Mouse (Mus musculus): Measurements from ENCODE around the gene Pkdcc.

Gene Pkdcc

DNA sequence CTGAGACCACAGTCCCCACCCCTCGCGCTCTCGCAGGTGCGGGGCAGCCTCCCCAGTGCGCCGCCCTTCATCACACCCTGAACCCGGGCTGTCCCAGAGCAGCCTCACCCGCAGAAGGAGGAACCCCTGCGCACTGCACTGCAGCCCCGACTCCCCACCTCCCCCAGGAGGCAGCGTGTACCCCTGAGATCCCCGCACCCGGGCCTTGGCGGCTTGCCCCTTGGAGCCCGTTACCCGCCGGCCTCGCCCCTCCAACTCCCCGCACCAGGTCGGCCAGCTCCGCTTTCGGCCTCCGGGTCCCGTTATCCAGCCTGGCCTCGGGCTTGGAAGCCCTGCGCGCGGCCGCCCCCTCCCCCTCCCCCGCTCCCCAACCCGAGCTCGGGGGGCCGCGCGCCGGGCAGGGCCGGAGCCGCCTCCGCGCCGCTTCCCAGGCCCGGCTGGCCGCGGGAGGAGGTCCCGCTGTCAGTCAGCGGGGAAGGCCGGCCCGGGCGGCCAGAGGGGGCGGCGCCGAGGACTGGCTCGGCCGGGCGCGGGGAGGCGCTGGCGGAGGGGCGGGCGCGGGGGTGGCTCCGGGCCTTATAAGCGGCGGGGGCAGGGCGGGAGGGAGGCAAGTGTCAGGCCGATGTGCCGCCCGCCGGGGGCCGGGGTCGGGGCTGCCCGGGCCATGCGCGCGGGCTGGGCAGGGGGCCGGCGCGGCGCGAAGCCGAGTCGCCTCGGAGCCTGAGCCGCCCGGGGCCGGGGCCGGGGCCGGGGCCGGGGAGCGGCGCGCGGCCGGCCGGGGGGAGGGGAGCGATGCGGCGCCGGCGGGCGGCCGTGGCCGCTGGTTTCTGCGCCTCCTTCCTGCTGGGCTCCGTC is at the start of gene Pkdcc:
Gene Pkdcc, plus strand, starts transcription at position 619 of the 855 bp plus-strand sequence.
- peak; percentile 96 for DNase-seq

DNA sequence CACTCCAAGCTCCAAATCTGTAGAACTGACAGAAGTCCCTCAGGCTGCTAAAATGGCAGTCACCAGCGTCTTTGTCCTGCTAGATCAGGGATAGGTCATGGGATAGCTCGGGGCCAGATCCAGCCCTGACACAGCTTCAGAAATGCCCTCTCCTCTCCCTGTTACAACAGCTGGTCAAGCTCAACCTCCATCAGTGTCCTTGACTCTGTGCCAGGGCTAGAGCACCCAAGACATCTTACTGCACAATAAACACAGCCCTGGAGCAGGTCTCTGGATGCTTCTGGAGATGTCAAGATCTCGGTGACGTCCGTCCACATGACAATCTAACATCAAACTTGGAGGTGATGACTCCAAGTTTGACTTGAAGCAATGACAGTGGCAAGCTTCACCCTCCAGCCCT is 48.9 kb upstream of the Pkdcc start:
- DNase-seq: peak; percentile 52

DNA sequence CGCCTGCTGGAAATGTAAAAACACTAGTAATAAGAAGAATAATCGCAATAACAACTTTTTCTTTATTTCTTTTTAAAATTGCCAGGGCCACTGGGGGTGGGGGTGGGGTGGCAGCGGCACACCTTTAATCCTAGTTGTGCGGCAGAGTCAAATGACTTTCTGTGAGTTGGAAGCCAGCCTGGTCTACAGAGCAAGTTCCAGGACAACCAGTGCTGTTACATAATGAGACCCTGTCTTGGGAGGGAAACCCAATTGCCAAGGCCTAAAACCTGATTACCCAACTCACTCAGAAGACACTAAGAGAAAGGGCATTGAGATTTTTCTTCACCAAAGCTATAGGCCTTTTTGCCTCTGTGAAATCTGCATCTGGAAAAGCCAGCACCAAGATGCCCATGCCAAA is 38.9 kb upstream of the Pkdcc start:
- DNase-seq: no peak

DNA sequence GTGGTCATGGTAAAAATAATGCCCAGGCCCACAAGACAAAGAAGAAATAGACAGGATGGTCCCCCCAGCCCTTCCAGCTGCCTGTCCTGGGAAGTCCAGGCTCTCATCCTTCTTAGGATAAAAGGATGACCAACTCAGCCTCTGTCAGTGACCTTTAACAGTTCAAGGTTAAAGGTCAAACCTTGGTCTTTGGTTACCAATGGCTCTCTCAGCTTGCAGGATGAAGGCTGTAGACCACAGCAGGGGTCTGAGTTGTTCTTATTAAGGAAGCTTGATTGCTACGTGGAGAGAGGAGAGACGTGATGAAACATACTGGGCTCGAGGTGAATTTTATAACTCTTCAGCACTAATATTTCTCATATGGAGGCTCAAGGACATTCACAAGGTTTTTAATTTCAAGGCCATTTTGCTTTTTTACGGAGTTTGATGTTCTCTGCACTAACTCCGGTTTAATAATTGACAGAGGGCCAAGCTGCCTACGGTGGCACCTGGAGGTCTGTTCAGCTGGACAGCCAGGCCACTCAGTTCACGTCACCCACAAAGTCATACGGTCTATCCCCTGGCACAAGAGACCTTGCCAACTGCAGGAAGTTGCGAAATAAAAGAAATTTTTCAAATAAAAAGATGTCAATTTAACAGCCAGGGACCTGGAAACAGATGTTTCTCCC is 36.5 kb upstream of the Pkdcc start:
- DNase-seq: peak; percentile 48

DNA sequence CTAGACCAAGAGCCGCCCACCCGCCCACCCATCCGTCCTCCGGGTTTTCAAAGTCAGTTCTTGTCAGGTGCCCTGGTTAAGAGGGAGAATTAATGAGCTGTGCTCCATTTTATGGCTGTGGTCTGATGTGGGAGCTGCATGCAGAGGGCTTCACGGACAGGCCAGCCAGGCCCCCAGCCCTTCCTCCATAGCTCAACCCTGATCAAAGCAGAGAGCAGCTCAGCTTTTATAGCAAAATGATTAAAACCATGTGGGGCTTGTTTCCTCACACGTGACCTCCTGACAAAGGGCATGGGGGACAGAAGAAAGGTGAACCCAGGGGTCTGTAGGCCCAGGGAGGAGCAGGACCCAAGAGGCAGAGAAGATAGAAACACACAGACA is 36.0 kb upstream of the Pkdcc start:
- DNase-seq: no peak

DNA sequence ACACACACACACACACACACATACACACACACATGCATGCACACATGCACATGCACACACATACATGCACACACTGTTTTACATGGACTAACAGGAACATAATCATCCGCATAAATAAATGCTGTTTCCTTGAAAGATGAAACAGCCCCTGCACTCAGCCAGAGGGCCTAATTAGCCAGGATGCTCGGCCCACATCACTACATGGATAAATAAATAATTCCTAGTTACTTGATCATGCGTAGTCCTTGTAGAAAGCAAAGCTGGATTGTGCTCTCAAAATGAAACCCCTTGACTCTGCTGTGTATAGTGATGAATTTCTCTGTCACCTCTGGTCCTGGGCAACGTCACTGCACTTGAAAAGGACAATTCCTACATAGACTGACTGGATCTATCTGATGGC is 35.5 kb upstream of the Pkdcc start:
- DNase-seq: no peak

DNA sequence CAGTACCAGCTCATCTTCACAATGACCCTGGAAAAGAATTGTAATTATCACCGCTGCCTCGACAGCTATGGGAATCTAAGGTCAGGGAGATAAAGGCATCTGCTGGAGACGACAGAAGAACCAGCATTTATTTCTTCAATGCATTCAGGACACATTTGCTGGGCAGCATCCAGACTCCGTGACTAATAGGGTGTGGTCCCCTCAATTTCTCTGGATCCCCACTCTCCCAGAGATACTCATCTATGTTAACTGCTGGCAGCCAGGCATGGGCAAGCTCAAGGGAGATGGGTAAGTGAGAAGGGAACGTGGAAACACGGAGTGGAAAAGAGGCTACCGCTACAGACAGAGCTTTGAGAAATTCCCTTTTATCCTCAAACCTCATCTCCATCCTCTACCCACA is 34.0 kb upstream of the Pkdcc start:
- no peak for DNase-seq

DNA sequence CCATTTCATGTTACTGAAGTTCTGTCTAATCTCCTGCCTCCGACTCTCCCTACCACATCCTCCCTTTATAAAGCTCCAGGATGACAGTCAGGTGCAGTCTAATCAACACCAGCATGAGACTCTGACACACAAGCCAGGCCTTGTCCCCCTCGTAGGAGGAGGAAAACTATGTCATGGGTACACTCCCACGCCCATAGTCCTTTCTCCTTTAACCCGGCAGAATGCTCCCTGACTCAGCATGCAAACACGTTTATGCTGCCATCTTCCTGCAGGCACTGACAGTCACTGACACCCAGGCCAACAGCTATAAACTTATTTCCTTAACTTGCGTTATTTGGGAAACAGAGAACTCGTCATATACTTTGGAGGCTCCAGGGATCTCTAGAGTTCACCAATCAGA is 33.5 kb upstream of the Pkdcc start:
- no peak for DNase-seq

DNA sequence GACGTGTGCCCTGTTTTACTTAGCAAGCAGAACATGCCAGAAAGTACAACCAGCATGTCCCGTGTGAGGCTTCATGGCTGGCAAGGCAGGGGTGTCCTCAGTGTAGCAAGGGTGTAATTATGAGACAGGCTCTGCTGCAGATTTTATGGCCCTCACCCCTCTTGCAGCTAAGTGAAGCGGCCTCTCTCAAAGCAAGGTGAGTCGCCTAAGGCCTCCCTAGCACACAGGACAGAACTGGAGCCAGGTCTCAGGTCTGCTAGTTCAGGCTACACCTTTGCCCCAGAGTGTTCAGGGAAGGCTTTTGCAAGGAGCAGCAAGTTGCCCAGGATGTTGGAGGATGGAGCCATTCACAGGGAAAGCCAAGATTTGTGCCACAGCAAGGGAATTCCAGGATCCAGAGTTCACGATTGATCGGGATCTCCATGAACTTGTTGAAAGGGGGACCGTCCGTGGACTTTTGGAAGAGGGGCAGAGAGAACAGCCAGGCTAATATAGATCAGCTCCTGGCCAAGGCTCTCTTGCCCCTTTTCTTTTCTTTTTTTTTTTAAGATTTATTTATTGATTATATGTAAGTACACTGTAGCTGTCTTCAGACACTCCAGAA is 32.9 kb upstream of the Pkdcc start:
- no peak for DNase-seq

DNA sequence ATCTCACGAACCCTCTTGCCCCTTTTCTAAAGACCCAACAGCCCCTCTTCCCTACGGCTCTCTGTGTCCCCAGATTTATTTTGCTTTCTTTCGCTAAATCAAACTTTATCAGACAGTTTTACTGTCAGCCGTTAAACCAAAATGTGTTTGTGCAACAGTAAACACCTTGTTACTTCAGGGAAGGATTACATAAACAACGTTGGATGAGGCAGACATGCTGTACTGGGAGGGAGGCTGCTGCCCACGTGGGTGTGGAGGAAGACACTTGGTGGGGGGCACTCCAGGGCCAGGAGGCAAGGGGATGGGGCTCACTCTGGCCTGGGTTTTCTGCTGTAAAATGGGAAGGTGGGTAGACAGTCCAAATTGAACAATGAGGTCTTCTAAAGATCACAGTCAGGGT is 32.3 kb upstream of the Pkdcc start:
- DNase-seq: no peak

DNA sequence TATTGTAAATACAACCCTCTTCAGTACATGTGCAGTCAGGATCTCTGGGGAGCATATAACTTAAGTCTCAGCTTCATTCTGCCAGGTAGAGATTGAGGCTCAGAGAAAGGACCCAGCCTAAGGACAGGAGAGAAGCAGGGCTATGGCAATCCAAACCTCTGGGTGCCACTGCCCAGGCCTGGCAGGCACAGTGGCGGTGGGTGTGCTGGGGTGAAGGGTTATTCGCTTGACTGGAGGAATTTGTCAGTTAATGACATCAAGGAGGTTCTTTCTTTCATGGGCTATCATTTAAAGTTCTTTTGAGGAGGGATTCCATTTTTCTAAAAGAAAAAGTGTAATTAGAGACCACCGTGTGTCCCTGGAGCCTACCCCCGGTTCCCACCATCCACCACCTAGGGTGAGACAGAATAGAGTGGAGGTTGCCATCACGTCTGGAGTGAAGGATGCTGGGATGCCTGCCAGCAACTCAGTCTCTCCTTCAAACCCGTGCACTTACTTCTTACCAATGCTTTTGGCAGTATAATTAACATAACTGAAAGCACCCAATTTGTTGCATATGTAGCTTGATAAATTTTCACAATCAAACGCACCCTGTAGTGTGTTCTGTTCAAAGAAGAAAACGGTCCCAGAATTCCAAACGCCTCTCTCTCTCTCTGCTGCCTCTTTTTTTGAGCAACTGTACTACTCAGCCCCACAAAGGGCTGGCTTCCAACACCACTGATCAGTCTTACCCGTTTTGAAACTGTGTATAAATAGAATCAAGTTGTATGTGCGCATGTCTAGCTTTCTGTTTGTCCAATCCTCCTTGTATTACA is 27.1 kb upstream of the Pkdcc start:
- DNase-seq: no peak

DNA sequence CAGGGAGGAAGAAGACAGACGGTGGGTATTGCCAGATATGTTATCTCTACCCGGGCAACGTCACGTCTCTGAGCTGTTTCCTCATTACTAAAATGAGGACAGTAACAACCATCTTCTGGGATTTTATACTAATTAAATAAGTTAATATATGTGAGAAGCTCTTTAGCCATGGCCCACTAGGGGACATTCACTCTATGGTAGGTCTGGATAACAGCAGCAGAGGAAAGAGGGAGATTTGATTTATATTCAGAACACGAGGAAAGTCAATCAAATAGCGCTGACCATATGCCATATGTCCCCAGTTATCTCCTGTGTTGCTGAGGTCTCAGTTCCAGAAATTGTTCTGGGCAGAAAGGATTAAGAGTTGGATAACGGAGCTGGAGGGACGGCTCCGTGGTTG is 24.3 kb upstream of the Pkdcc start:
- no peak for DNase-seq

DNA sequence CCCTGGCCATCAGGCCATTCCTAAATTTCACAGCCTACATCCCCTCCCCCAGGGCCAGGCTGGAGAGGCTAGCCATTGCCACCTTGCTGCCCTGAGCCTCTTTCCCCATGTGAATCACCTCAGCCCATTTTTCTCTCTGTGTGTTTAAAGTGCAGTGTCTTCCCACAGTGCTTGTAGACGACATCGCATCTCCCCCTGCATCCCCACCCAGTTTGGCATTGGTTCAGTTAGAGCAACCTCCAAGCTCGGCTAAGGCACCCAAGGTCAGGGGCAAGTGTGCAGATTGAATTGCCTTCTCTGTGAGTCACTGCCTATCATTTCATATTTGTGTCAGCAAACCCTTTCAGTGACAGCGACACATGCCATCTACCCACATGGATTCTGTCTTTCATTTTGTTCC is 20.6 kb upstream of the Pkdcc start:
- no peak for DNase-seq

DNA sequence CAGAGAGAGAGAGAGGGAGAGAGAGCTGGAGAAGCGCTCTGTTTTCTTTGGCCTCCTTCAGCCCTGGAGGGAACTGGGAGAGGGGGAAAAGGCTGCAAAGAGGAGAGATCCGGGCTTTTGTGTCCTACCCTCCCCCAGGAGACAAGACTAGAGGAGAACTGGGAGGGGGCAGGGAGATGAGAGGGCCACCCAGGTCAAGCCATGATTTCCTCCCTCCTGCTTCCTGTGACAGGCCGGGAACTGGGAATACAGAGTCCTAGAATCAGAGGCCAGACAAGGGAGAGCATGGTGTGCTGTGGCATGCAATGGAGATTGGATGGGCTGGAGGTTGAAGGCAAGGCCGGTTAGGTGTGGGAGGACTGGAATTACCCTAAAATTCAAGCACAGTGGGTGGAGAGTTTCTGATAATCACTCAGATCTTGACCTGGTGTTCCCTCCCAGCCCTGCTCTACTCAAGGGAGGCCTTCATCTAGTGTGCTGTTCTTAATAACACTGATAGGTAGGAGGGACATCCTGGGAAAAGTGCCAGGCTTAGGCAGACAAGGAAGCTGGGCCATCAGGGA is 17.6 kb upstream of the Pkdcc start:
- peak; percentile 79 for DNase-seq

DNA sequence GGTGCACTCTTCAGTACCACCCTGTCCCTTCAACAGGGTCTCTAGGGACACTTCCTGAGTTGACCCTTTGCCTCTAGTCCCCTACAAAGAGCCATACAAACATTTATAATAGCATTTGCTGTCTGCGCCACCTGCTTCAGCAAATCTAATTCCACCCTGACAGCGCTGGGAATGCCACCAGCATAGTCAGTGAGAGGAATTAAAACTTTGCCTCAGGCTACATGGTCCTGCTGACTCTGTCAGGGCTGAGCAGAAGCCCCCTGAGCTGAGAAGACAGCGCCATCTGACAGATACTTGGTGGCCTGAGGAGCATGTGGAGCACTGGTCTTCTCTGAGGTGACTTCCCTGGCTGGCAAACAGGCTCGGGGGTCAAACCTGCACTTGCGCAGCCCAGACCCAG is 14.6 kb upstream of the Pkdcc start:
- no peak for DNase-seq

DNA sequence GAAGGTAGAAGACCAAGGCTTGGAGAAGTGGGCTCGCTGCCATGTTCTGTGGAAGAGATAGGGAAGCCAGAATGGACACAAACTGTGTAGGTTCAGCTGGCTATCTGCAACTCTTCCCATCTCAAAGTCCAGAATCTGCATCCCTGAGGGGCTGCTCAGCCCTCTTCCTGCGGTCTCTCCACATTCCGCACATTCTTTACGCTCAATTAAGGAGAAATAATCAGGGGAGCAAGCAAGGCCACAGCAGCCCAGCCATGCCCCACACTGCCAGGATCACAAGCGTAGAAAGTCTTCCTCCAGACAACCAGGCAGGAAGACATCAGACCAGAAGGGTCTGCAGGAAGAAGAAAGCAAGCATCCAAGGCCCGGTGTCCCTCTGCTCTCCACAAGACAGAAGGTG is 13.8 kb upstream of the Pkdcc start:
- DNase-seq: peak; percentile 50

DNA sequence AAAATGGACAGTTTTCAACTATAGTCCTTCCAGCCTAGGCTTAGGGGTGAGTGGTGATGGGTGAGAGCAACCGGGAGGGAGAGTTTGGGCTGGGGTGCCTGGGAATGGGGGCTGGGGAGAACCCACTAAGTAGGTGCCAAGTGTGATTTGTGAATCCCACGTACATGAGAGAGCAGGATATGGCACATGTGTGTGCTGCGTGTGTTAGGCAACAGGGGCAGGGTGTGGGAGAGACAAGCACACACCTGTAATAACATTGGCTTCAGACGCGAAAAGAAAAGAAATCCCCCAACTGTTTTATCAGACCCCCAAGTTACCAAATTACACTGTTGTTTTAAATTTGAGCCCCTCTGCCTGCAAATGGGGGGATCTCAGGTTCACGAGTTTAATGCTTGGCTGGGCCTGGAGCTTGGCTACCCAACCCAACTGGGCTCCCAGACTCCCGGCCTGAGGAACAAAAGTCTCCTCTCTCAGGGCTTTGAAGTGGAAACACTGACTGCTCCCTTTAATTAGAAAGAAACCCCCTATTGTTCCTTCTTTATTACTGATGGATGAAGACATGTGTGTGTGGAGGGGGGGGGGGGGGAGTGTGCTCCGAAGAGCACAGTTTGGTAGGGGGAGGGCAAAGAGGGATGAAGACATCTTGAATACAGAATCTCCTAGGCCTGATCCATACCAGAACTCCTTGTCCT is 11.3 kb upstream of the Pkdcc start:
- no peak for DNase-seq

DNA sequence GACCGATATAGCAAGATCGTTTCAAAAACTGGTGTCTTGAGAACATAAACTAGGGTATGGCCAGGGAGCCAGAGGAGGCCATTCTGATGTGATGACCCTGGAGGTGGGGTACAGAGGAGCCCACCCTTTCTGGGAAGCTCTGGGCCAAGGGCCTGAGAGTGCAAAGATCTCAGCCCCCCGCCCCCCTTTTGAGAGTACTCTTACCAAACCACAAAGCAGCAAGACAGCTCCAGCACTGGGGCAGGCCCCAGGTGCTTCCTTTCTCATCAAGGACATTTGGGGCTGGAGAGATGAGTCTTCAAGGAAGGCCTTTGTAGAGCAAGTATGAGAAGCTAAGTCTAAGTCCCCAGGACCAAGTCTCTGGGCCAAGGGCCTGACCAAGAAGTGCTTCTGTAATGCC is 7.8 kb upstream of the Pkdcc start:
- DNase-seq: no peak

DNA sequence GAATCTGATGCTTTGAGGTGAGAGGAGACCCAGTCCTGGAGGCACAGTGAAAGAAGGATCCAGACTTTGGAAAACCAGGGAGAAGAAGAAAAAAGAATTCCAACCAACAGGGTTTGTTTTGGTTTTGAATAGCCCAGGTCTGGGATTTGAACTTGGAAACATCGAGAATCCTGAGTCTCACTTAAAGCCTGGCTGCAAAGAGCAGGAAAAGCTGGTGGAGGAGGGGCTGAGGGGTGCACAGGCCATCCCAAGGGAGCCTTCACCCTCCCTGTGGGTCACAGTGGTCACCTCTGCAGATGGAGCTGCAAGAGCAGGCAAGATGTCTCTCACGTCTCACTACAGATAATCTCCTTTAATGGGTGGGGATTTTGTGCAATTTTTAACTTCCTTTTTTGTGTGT is 6.6 kb upstream of the Pkdcc start:
- no peak for DNase-seq

DNA sequence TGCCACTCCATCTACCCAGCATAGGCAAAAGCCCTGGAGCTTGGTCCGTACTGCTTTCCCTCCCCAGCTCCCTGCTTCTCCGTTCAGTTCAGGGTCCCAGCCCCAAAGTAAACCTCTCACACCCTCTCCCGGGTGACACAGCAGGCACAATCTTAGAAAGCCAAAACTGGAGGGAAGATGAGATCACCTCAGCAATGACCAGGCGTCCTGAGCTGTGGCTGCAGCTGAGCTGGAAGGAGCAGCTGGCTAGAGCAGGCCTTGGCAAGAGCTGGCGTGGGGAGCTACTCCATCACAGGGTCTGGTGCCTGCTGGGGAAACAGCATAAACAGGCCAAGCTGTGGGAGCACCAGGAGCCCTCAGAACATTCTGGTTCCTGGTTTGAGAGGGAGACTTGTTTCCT is 4.6 kb upstream of the Pkdcc start:
- DNase-seq: no peak

DNA sequence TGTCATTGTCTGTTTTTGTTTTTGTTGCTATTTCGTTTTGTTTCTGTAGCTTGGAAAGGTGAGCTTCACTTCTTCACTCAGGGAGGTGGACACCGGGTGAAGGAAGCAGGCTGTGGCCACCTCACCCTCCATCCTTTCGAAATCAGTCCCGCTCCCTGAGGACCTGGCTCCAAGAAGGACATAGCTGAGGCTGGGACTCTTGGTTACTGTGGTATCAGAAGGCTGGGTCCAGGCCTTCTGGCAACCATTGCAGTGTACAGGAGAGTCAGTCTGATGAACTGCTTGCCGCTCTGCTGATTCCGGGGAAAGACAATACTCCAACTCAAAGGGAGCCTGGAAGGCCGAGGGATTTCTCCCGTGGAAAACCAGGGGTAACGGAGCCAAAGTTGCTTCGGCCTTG is 3.9 kb upstream of the Pkdcc start:
- no peak for DNase-seq

DNA sequence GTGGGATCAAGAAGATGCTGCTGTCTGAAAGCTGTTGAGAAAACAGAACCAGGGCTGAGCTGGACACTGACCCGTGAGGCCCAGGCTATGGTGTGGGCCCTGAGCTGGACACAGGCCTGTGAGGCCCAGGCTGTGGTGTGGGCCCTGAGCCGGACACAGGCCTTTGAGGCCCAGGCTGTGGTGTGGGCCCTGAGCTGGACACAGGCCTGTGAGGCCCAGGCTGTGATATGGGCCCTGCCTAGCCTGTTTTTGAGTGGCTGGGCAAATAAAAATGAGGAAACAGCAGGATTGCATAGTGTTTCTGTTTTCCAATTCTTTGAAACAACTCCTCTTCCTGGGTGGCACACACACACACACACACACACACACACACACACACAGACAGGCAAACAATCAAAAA is 2.7 kb upstream of the Pkdcc start:
- no peak for DNase-seq

Measured in kidney, postnatal 10 days (tissue).